Mouse (Mus musculus): Measurements from ENCODE around the gene Col5a1. TPM values are rescaled to one million over a fixed set of nuclear protein-coding genes. Genes with fewer than 3 reads are reported as not detected.

The Col5a1 gene
- polyA plus RNA-seq, 1 experiment from 2014 or later, result 27.9 TPM

Other genes with a start within 250 kb of the Col5a1 start
- 5.2 and 5.5 TPM in 2 replicates for gene Rxra, start 210.0 kb upstream of the Col5a1 start, polyA plus RNA-seq (2014; fragmentation: Nextera tagmentation; extraction: Ambion mirVana)
- gene Fcnb, start 198.5 kb downstream of the Col5a1 start, polyA plus RNA-seq (2014; fragmentation: Nextera tagmentation; extraction: Ambion mirVana), result 4.1 and 5.6 TPM in 2 replicates

Measured in liver, embryonic 11.5 days (tissue).